Mouse (Mus musculus) adrenal gland, adult (tissue): ENCODE results near the gene Ccn2.
"Not testable (repeated sequence)": the region's sequence is repeated elsewhere in the genome, so short reads cannot be mapped to it uniquely, and the experiment has no call there.

Experiments
- DNase-seq, 2 experiments: peaks; one replicate each; pipeline ENCODE4 v3.0.0; 2022 to 2023; ENCODE audit warnings: low spot score in 1 of 2; ENCODE audit not compliant: inconsistent age in 2 of 2

Ccn2 gene

DNA sequence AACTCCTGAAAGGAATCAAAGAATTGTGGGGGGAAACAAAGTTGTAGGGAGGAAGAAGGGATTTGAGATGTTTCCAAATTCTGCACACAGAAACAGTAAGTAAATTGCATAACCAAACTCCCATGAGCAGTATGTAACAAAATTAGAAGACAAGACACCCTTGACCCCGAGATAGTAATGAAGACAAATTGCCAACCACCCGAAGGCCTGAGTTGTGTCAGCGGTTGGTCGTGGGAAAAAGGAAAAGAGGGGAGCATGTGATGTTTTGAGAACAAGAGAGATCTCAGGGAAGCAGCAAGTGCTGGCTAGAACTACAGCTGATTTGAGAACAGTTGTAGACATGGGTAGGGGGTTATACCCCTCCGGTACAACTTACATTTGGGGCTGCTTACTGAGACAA lies 4.6 kb downstream of the Ccn2 start:
- peak in 1 of 2 experiments; percentile 76 for DNase-seq

GRCm38 (mm10) chr10:24603035-24603434 lies 7.8 kb downstream of the Ccn2 start:
- no peak for DNase-seq

DNA sequence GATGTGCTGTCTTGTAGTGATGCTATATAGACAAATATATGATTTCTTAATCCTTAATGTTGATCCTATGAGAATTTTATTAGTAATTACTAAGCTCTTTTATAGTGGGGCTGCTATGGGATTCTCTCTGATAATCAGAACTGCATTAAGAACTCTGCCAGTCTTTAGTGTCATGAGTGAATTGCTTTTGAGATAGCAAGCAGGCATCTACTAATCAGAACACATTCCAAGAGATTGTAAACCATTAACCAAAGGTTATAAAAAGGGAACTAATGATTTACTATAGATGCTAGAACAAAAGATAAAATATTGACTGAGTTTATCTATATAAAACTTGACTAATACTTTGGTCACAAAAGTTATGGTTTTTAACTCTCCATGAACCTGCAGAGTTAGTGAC lies 8.5 kb downstream of the Ccn2 start:
- no peak for DNase-seq

GRCm38 (mm10) chr10:24609146-24609545 lies 13.9 kb downstream of the Ccn2 start:
- peak in 1 of 2 experiments; percentile 72 for DNase-seq

- DNase-seq: peak in 1 of 2 experiments; percentile 34
Observed at GRCm38 (mm10) chr10:24609766-24610165, 14.5 kb downstream of the Ccn2 start.

- DNase-seq: no peak
Observed at GRCm38 (mm10) chr10:24614726-24615125, 19.5 kb downstream of the Ccn2 start.

DNA sequence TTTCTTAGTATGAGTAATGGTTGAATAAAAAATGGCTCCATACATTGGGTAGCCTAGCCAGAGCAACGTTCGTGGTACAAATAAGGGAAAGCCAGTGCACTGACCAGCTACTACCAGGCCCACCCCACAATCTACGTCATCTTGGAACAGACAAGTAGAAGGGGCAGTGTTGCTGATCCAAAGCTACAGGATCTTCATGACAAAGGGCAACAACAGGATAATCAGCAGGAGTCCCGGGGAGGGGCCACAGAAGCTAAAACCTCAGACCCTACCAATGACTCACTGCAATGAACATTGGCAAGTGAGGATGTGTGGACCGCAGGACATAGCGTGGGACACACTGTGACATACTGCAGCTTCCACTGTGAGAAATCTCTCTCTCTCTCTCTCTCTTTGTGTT lies 20.6 kb downstream of the Ccn2 start:
- no peak for DNase-seq

- DNase-seq: not testable (repeated sequence)
Observed at GRCm38 (mm10) chr10:24616572-24616971, 21.3 kb downstream of the Ccn2 start.

DNA sequence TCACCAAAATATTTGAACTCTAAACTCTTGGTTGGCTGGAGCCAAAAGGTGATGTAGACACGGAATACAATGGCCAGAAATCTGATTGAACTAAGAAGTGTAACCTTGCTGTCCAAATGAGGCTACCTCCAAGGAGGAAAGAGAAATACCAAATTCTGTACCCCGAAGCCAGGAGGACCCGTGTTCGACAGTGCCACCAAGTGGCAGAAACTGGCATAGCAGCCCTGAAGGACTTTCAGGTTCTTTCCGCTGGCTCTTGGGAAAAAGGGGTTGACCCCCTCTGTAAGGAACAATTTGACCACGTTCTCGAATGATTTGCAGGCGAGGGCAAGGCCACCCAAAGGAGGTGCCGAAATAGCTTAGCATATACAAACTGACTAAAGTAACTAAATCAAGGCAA lies 26.3 kb downstream of the Ccn2 start:
- peak; percentile 34 to 85 for DNase-seq

DNA sequence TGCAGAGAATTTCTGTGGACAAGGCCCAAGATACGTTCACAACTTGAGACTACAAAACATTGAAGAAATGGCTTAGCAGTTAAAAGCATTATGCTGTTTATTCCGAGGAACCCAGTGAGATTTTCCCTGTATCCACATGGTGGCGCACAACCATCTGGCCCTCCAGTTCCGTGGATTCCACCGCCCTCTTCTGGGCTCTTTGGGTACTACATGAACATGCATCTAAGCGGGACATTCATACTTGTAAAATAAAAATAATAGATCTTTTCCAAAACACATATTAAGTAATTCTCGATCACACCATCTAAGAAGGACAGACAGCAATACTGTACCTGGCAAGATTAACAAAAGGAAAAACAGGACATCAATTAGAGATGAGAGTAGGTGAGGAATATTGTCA lies 27.3 kb downstream of the Ccn2 start:
- peak; percentile 68 to 92 for DNase-seq

DNA sequence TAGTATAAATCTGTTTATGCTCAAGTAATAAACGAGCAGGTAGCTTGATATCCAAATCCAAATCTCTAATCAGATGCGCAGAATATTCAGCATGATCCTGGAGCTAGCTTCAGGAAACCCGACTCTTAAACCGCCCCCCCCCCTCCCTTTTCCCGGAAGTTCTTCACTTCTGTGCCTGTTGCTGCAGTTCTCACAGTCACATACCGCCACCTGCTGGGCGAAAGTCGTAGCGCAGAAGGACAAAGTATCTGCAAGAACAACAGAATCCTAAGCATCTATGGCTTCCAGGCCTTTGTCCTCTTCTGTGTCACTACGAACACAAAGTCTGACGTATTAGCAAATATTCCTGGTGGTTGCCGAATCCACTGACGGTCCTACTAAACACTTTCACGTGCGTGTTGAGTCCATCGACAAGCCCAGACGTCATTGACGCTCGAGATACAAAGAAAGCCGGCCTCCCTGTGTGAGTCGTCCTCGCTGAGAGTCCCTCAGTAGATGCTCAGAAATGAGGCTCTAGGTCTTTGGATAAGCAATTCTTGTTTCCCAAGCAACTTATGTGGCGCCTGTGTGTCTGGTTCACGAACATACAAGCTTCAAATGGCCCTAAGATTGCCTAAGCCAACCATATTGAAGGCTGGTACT lies 29.9 kb downstream of the Ccn2 start:
- DNase-seq: peak; percentile 66 to 89

GRCm38 (mm10) chr10:24627262-24627661 lies 32.0 kb downstream of the Ccn2 start:
- DNase-seq: no peak

DNA sequence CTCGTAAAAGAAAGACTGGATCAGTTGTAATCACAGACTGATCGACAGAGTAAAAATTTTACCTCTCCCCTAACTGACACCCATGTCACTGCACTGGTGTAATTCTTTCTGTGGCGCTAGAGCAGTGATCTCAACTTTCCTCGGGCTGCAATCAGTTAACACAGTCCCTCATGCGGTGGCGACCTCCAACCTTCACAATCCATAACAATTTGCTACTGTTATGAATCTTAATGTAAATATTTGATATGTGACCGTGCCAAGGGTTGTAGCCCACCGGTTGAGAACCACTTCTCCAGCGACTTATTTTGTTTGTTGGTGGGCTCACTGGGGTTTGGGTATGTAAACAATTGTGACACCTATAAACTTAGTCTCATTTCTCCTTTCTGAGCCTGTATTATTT lies 33.2 kb downstream of the Ccn2 start:
- DNase-seq: no peak

- DNase-seq: no peak
Observed at GRCm38 (mm10) chr10:24629086-24629720, 34.0 kb downstream of the Ccn2 start.

GRCm38 (mm10) chr10:24630469-24631081 lies 35.3 kb downstream of the Ccn2 start:
- DNase-seq: peak; percentile 31 to 81

DNA sequence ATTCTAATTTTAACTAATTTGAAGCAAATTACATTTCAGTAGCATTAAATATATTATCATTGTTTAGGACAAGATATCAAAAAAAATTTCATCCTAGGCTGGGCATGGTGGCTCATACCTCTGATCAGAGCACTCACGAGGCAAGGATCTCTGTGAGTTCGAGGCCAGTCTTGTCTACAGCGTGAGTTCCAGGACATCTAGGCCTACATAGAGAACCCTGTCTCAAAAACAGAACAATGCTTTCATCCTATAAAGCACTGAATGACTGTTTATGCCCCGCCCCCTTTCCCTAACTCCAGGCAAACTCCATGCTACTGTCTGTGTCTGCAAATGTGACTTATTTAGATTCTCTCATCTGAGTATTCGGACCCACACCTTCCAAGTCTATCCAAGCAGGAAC lies 35.9 kb downstream of the Ccn2 start:
- DNase-seq: no peak

- DNase-seq: peak in 1 of 2 experiments; percentile 30
Observed at GRCm38 (mm10) chr10:24634288-24634687, 39.0 kb downstream of the Ccn2 start.

GRCm38 (mm10) chr10:24635331-24635815 lies 40.1 kb downstream of the Ccn2 start:
- DNase-seq: no peak

DNA sequence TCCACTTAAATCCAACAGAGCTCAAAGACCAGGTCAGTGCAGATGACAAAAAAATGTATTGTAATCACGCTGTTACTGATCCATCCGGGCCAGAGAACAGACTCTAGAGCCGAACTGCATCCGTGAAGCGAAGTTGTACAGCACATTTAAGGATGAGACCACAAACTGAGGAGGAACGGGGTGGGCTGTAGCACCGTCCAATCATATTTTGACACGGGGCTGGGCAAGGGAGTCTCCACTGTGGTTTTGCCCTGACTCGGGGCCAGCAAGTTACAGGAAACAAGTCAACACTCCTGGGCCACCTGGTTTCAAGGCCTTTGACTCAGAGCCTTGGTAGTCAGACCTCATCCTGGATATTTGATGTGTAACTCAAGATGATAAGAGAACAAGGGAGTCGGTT lies 40.6 kb downstream of the Ccn2 start:
- no peak for DNase-seq

DNA sequence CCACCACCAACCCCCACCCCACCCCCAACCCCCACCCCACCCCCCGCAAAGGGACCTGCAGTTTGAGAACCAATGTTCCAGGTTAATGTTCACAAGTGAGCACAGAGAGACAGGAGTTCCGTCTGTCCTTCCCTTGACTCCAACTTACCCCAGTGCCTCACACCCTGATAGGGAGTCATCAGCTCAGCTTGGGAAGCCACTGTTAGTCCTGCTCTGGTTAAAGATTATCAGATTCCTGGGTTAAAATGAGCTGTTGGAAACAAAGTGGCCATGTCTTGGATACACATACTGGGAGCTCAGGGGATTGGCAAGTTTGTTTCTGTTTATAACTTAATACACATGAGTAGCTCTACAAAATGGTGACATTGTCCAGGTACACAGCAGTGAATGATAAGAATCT lies 41.7 kb downstream of the Ccn2 start:
- no peak for DNase-seq

DNA sequence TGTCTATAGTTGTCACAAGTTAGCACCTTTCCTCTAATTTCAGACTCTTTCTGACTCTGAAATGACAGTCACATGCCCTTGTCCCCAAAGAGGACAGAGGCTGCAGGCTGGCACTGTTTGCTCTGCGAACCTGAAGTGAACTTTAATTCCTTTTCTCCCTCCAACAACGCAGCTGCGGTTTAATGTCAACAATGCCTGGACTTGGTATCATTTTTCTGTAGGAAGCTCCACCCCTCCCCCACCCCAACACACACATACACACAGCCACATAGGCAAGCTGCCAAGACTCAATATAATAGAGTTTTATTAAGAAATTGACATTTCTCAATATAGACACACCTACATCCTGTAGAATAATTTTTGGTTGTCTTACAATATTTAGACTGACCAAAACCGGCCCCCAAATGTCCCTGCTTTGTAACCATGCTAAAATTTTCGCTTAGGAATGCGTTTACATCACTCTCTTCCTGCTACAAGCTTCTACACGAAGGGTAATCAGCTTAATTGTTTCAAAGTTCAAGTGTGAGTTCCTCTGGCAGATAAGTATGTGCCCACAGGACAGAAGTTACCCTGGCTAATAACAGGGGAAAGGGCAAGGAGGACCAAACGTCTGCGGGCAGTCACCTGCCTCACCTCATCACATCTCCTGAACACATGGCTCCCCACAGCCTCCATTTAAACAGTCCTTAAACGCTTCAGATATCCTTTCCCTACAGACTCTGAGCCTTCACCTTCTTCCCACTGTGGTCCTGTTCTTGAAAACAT lies 43.2 kb downstream of the Ccn2 start:
- DNase-seq: no peak

DNA sequence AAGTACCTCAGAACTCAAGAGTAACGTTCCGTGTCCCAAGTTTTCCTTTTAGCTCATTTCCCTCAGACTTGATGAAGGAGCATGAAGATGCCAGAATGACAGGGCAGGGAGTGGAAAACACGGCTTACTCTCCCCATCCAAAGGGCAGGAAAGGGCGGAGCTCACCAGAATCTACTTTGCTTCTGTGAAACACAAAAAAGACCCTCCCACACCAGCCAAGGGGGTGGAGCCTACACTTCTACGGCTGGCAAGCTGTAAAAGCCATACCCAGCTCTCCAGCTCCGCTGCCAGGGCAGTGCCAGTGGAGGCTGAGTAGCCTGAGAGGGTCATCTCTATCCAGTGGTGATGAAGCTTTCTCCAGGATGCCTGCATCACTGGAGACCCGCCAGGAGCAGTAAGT lies 44.4 kb downstream of the Ccn2 start:
- DNase-seq: no peak
